Mouse (Mus musculus): Measurements from ENCODE around the gene Ntn1.

The Ntn1 gene

GRCm38 (mm10) chr11:68253531-68253930 lies 147.1 kb downstream of the Ntn1 start:
- DNase-seq = no peak

GRCm38 (mm10) chr11:68250106-68250505 lies 150.5 kb downstream of the Ntn1 start:
- DNase-seq = no peak

GRCm38 (mm10) chr11:68247897-68248296 lies 152.7 kb downstream of the Ntn1 start:
- no peak for DNase-seq

- no peak for DNase-seq
Observed at GRCm38 (mm10) chr11:68244992-68245261, 155.7 kb downstream of the Ntn1 start.

GRCm38 (mm10) chr11:68244254-68244991 lies 156.2 kb downstream of the Ntn1 start:
- no peak for DNase-seq

GRCm38 (mm10) chr11:68239756-68240155 lies 160.9 kb downstream of the Ntn1 start:
- DNase-seq = no peak

- DNase-seq = no peak
Observed at GRCm38 (mm10) chr11:68233469-68233965, 167.1 kb downstream of the Ntn1 start.

- no peak for DNase-seq
Observed at GRCm38 (mm10) chr11:68231558-68231957, 169.1 kb downstream of the Ntn1 start.

GRCm38 (mm10) chr11:68228941-68229665 lies 171.5 kb downstream of the Ntn1 start:
- no peak for DNase-seq

GRCm38 (mm10) chr11:68227837-68228236 lies 172.8 kb downstream of the Ntn1 start:
- no peak for DNase-seq

- no peak for DNase-seq
Observed at GRCm38 (mm10) chr11:68226654-68227057, 174.0 kb downstream of the Ntn1 start.

- no peak for DNase-seq
Observed at GRCm38 (mm10) chr11:68223143-68223542, 177.5 kb downstream of the Ntn1 start.

GRCm38 (mm10) chr11:68222209-68222608 lies 178.4 kb downstream of the Ntn1 start:
- no peak for DNase-seq

GRCm38 (mm10) chr11:68220733-68221132 lies 179.9 kb downstream of the Ntn1 start:
- DNase-seq = no peak

GRCm38 (mm10) chr11:68216041-68216440 lies 184.6 kb downstream of the Ntn1 start:
- no peak for DNase-seq

- peak; percentile 25 for DNase-seq
Observed at GRCm38 (mm10) chr11:68215206-68215912, 185.3 kb downstream of the Ntn1 start.

- no peak for DNase-seq
Observed at GRCm38 (mm10) chr11:68214496-68215205, 186.0 kb downstream of the Ntn1 start.

- DNase-seq = no peak
Observed at GRCm38 (mm10) chr11:68213896-68214295, 186.7 kb downstream of the Ntn1 start.

- peak; percentile 51 for DNase-seq
Observed at GRCm38 (mm10) chr11:68211924-68212578, 188.6 kb downstream of the Ntn1 start.

- no peak for DNase-seq
Observed at GRCm38 (mm10) chr11:68210714-68211113, 189.9 kb downstream of the Ntn1 start.

GRCm38 (mm10) chr11:68209506-68209905 lies 191.1 kb downstream of the Ntn1 start:
- no peak for DNase-seq

GRCm38 (mm10) chr11:68208582-68208981 lies 192.0 kb downstream of the Ntn1 start:
- no peak for DNase-seq

- no peak for DNase-seq
Observed at GRCm38 (mm10) chr11:68208023-68208422, 192.6 kb downstream of the Ntn1 start.

All from right cerebral cortex, postnatal 14 days (tissue).